Mouse (Mus musculus): ENCODE data around the gene Dusp2. TPM values are rescaled to one million over a fixed set of nuclear protein-coding genes. Genes with fewer than 3 reads are reported as not detected.

Dusp2 gene
- polyA plus RNA-seq, 1 experiment, result 8.7 TPM

GRCm38 (mm10) chr2:127362459-127363281 lies 26.7 kb downstream of the Dusp2 start, which contains the start of gene Adra2b:
Gene Adra2b, plus strand, starts transcription at chr2:127363208.
- DNase-seq (ENCODE audit: low read depth, low spot score), result peak; percentile 18
- 2% methylated on average over 45 of the region's 49 CpGs for WGBS

GRCm38 (mm10) chr2:127363282-127363652 lies 27.3 kb downstream of the Dusp2 start:
- DNase-seq (ENCODE audit: low read depth, low spot score), result no peak
- 3% methylated on average over 28 of the region's 28 CpGs for WGBS

- no peak for DNase-seq (ENCODE audit: low read depth, low spot score)
- WGBS, result 7% methylated on average over 20 of the region's 20 CpGs
Observed at GRCm38 (mm10) chr2:127363696-127364095, 27.7 kb downstream of the Dusp2 start.

GRCm38 (mm10) chr2:127364452-127364851 lies 28.5 kb downstream of the Dusp2 start:
- no peak for DNase-seq (ENCODE audit: low read depth, low spot score)
- WGBS, result 10% methylated on average over 8 of the region's 8 CpGs

- DNase-seq (ENCODE audit: low read depth, low spot score), result no peak
- 47% methylated on average over 10 of the region's 10 CpGs for WGBS
Observed at GRCm38 (mm10) chr2:127367126-127367820, 31.3 kb downstream of the Dusp2 start.

GRCm38 (mm10) chr2:127369703-127370376 lies 33.9 kb downstream of the Dusp2 start:
- WGBS, result 63% methylated on average over 5 of the region's 5 CpGs
- DNase-seq (ENCODE audit: low read depth, low spot score), result no peak

GRCm38 (mm10) chr2:127370561-127371483 lies 34.9 kb downstream of the Dusp2 start:
- DNase-seq (ENCODE audit: low read depth, low spot score), result no peak
- WGBS, result 55% methylated on average over 9 of the region's 9 CpGs

GRCm38 (mm10) chr2:127371484-127371861 lies 35.5 kb downstream of the Dusp2 start:
- 82% methylated on average over 1 of the region's 1 CpGs for WGBS
- no peak for DNase-seq (ENCODE audit: low read depth, low spot score)

- no peak for DNase-seq (ENCODE audit: low read depth, low spot score)
- WGBS, result 75% methylated on average over 2 of the region's 2 CpGs
Observed at GRCm38 (mm10) chr2:127372082-127372481, 36.1 kb downstream of the Dusp2 start.

- 85% methylated on average over 3 of the region's 3 CpGs for WGBS
Observed at GRCm38 (mm10) chr2:127374131-127374530, 38.2 kb downstream of the Dusp2 start.

GRCm38 (mm10) chr2:127375087-127375486 lies 39.1 kb downstream of the Dusp2 start:
- 49% methylated on average over 3 of the region's 3 CpGs for WGBS
- no peak for DNase-seq (ENCODE audit: low read depth, low spot score)

More at GRCm38 (mm10) chr2:127374131-127374530, 38.2 kb downstream of the Dusp2 start:
- DNase-seq (ENCODE audit: low read depth, low spot score), result no peak

GRCm38 (mm10) chr2:127375759-127376341 lies 39.9 kb downstream of the Dusp2 start:
- WGBS, result 49% methylated on average over 7 of the region's 7 CpGs
- no peak for DNase-seq (ENCODE audit: low read depth, low spot score)

- 62% methylated on average over 6 of the region's 6 CpGs for WGBS
- DNase-seq (ENCODE audit: low read depth, low spot score), result no peak
Observed at GRCm38 (mm10) chr2:127376423-127377051, 40.6 kb downstream of the Dusp2 start.

- WGBS, result 66% methylated on average over 7 of the region's 7 CpGs
- no peak for DNase-seq (ENCODE audit: low read depth, low spot score)
Observed at GRCm38 (mm10) chr2:127377942-127378610, 42.1 kb downstream of the Dusp2 start.

- WGBS, result 41% methylated on average over 7 of the region's 7 CpGs
- no peak for DNase-seq (ENCODE audit: low read depth, low spot score)
Observed at GRCm38 (mm10) chr2:127378611-127378990, 42.6 kb downstream of the Dusp2 start.

- WGBS, result 69% methylated on average over 3 of the region's 3 CpGs
- DNase-seq (ENCODE audit: low read depth, low spot score), result no peak
Observed at GRCm38 (mm10) chr2:127379250-127379649, 43.3 kb downstream of the Dusp2 start.

GRCm38 (mm10) chr2:127383881-127384280 lies 47.9 kb downstream of the Dusp2 start:
- no peak for DNase-seq (ENCODE audit: low read depth, low spot score)
- 56% methylated on average over 7 of the region's 7 CpGs for WGBS

GRCm38 (mm10) chr2:127387521-127387920 lies 51.6 kb downstream of the Dusp2 start:
- WGBS, result 50% methylated on average over 2 of the region's 2 CpGs

More at GRCm38 (mm10) chr2:127387521-127387920, 51.6 kb downstream of the Dusp2 start:
- DNase-seq (ENCODE audit: low read depth, low spot score), result no peak
